Mouse (Mus musculus): ENCODE measurements around the gene Abi3.

Abi3 gene

DNA sequence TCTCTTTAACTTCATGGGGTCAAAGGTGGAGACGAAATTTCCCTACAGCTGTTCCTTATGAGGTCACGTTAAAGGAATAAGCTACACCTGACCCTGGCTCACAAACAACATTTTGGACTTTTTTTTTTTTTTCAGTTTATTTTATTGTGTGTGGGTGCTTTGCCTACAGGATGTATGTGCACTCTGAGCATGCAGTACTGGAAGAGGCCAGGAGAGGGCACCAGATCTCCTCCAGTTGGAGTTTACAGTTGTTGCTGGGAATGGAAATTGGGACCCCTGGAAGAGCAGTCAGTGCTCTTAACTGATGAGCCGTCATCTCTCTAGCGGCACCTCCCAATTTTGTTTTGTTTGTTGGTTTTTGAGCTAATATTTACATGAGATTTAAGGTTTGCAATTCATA lies 56.6 kb downstream of the Abi3 start:
- no peak for DNase-seq (ENCODE audit: low spot score)

DNA sequence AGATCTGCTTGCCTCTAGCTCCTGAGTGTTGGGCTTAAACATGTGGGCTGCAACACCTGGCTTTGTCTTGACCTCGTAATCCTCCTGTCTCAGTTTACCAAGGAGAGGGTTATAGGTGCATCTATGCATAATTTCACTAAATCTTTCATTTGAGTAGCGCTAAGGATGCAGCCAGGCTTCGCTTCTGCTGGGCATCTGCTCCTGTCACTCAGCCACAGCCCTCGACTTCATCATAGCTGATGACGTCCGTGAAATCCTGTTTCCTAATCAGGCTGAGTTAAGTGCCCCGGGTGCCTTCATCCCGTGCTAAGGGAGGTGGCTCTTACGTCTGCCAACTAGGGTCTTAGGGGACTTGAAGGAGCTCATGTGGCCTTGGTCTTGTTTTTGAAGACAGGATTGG lies 58.3 kb downstream of the Abi3 start:
- DNase-seq (ENCODE audit: low spot score): no peak

DNA sequence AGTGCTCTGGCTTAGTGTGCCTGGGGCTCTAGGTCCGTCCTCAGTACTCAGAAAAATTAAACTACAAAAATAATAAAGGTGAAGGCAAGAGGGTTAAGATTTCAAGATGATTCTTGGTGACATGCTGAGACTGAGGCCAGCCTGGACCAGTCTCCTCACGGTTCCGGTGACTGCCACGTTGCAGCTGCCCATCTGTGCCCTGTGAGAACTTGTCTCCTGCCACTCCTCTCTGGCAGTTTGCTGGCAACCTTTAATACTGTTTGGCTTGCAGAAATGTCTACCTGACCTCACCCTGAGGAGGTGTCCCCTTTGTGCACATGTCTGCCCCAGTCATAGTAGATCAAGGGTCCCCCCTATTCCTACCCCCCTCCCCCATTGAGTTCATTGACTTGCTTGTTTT lies 58.8 kb downstream of the Abi3 start:
- no peak for DNase-seq (ENCODE audit: low spot score)

DNA sequence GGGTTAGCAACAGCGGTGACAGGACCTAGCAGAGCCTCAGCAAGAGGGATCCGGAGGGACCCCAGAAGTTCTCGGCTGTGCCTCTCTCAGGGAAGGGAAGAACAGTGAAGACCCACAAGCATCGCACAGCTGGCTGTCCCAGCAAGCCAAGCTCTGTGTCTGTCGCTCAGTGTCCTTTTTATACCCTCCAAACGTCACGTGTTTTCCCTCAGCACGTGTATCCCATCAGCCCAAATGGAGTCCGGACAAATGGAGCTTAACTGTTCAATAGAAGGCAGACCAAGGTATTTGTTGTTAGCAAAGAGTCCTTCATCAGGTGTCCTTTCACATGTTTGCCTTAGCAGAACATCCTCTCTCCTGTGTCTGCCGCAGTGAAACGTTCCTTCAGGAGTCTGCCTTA lies 60.7 kb downstream of the Abi3 start:
- no peak for DNase-seq (ENCODE audit: low spot score)

DNA sequence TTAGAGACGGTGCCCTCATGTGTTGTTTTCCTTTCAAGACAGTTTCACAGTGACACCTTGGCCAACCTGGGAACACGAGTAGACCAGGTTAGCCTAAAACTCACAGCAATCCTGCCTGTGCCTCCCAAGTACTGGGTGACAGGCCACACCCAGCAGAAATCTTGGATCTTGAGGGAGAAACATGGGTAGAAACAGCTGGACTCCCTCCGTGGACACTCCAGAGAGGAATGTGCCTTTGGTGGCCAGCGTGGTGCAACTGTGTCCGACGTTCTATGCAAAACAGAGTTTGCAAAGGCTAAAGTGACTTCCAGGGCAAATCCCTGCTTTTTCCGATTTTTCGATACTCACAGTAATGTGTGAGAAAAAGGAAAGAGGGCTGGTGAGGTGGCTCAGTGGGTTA lies 61.8 kb downstream of the Abi3 start:
- DNase-seq (ENCODE audit: low spot score): no peak
